Mouse (Mus musculus): Measurements from ENCODE around the gene Slc7a7.
A peak's percentile ranks its signal among the peaks of the same experiment; 100 is the strongest.

The Slc7a7 gene

GRCm38 (mm10) chr14:54417623-54418081 is at the start of gene Slc7a7:
TSS of gene Slc7a7 (minus strand) at chr14:54417780.
- DNase-seq: peak; percentile 62

GRCm38 (mm10) chr14:54464293-54465005 is 46.9 kb upstream of the Slc7a7 start:
- peak; percentile 84 for DNase-seq

- DNase-seq: peak; percentile 94
Observed at GRCm38 (mm10) chr14:54463959-54464292, 46.3 kb upstream of the Slc7a7 start, which contains the start of gene Lrp10. TSS of gene Lrp10 (plus strand) at chr14:54464137.

- DNase-seq: no peak
Observed at GRCm38 (mm10) chr14:54463108-54463958, 45.8 kb upstream of the Slc7a7 start.

GRCm38 (mm10) chr14:54462146-54462545 is 44.6 kb upstream of the Slc7a7 start:
- no peak for DNase-seq

- DNase-seq: no peak
Observed at GRCm38 (mm10) chr14:54457907-54458569, 40.5 kb upstream of the Slc7a7 start.

DNA sequence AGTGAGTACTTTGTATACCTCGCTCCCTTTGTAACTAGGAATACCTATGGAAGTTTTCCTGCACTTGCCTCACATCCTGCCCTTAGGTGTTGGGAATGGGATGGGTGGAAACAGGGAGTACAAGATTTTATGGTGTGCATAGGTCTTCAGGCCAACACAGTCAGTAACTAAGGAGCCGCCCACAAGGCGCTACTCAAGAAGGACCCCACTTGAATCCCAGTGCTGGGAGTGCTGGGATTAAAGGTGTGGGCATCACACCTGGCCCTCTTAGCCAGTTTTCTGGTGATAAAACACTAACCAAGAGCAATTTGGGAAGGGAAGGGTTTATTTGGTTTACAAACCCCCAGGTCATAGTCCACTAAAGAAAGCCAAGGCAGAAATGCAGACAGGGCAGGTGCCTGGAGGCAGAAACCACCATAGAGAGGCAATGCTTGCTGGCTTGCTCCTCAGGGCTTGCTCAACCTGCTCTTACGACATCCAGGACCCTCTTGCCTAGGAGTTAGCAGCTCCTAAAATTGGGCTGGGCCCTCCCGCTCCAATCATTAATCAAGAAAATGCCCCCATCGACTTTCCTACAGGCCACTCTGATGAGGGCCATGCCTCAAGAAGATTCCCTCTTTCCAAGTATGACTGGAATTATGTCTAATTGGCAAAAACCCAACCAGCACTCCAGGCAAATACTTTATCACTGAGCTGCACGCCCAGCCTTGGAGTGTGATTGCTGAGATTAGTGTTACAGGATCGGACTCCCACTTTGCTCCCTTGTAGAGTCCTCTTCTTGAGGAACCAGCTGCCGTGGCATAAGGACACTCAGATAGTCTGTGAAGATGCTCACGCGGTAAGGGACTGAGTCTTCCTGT is 37.3 kb upstream of the Slc7a7 start:
- DNase-seq: no peak

GRCm38 (mm10) chr14:54453566-54453965 is 36.0 kb upstream of the Slc7a7 start:
- DNase-seq: no peak

DNA sequence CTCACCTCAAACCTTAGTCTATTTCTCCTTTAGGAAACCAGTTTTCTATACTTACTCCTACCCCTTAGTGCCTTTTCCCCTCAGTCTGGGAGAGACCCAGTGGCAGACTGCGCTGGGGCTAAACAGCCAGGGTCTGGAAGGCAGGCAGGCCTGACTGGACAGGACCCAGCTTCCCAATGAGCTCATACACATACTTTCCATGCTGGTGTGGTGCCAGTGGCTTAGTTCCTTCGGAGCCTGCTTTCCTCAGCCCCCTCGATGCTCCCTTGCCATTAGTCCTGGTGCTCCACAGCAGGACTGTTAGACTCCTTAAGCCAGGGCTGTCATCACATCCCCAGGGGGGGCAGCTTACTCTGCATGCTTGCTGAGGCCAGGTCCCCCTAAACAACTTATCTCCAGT is 27.9 kb upstream of the Slc7a7 start:
- no peak for DNase-seq

DNA sequence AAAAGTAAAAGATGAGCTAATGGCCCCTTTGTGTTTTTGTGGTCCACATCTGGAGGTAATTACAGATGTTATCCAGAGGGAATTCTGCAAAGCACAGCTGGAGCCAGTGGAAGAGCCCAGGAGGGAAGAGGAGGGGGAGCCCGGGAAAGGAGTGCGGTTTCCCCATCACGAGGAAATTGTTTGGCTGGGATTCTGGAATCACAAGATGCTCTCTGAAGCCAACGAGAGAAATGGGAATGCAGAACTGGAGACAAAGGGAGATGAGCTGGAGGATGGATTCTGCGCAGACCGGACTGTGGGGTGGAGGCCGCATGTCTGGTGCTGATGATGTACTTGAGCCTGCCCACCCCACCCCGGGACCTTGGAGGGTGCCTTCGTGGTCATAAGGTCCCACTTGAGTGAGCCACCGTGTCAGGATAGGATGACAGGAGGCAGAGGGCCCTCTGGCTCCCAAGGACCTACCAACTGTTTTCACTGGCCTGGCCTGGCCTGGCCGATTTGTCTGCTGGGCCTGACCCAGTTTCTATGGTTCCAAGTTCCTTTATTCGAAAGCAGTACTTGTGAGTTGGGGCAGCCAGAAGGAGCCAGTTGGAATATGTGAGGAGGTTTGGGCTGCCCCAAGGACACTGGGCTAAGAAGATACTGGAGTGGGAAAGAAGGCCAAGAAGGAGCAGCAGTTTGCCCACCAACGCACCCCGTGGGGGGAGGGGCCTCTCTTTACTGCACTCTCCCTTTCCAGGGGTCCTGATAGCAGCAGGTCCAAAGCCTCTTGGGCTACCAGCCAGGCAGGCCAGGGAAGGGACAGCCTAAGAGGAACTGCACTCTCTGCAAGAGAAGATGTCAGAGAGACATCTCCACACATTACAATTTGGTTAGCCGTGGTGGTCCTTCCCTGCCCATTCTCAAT is 26.4 kb upstream of the Slc7a7 start:
- peak; percentile 45 for DNase-seq

GRCm38 (mm10) chr14:54443196-54443595 is 25.6 kb upstream of the Slc7a7 start:
- DNase-seq: peak; percentile 70

DNA sequence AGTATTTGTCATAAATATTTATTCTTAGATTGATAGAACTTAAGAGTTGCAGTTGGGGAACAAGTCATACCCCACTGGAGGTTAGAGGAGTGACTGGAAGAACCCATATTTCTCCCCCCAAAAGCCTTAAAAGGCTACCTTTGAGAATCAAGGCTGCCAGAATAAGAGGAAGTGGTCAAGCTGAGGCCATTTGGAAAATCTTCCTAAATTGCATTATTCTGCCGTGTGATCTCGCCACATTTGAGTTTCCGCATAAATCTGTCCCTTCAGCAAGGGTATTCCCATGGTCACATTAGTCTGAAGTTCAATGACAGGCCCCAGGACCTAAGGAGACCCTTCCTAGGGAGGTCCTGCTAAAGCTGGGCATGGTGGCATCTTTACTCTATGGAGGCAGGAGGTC is 25.0 kb upstream of the Slc7a7 start:
- no peak for DNase-seq

DNA sequence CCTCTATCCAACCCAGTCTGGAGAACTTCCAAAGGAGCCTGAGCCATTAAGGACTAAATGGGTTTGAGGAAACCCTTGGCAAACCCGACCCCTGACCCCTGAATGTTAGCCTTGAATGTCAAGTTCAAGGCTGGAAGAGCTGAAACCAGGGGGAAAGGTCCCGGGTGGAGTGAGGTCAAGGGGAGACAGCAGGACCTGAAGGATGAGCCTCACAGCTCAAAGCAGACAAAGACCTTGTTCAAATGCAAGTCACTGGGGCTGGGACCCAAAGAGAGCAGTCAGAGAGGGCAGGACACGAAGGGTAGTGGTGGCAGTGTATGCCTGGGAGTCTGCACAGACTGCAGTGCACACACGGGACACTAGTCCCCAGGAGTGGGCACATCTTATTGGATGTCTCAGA is 23.8 kb upstream of the Slc7a7 start:
- no peak for DNase-seq

- DNase-seq: no peak
Observed at GRCm38 (mm10) chr14:54440538-54440937, 23.0 kb upstream of the Slc7a7 start.

DNA sequence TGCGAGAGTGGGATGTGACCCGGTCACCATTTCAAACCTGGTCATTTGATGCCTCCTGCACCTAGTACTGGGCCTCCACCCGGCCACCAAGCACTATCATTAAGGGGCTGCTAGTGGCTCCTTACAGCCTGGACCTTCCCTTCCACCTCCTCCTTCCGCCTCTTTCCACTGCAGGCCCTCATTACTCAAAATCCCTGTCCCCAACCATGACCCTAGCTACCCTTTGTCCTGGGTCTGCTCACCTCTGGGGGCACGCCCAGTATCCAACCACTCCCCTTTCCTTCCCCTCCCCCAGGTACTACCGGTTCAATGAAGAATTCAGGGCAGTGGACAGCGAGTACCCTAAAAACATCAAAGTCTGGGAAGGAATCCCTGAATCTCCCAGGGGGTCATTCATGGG is 22.0 kb upstream of the Slc7a7 start:
- no peak for DNase-seq

DNA sequence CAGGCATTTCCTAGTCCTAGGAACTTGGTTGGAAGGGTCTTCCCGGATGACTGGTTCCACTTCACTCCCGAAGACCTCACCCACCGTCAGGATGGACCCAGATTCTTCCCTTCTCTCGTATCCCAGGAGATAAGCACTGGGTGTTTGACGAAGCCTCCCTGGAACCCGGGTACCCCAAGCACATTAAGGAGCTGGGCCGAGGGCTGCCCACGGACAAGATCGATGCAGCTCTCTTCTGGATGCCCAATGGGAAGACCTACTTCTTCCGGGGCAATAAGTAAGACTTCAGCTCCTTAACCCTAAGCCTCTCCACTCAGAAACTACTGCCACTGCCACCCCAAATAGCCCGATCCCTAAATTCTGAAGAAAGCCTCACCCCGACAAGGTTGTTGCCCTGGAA is 21.6 kb upstream of the Slc7a7 start:
- DNase-seq: no peak

DNA sequence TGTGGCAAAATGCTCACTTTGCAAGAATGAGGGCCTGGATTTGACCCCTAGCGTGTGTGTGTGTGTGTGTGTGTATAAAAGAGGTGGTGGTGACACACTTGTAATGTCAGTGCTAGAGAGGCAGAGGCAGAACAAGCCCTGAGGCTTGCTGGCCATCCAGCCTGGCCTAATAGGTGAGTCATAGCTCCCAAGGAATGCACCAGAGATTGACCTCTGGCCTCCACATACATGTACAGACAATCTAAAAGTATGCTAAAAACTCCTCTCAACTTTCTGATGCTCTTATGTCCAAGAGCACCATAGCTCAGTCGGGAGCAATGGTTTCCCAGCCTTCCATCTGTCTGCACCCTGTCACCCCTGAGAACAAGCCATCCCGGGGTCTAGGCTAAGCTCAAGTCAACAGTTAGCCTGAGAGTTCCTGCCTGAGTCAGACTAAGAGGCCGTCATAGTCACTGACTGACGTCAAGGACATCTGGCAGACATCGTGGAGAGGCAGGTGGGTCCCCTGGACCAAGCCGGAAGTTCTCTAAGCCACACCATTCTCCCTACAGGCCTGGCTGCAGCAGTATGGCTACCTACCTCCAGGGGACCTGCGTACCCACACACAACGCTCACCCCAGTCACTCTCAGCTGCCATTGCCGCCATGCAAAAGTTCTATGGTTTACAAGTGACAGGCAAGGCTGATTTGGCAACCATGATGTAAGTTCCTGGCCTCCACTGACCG is 17.8 kb upstream of the Slc7a7 start:
- DNase-seq: no peak

- DNase-seq: no peak
Observed at GRCm38 (mm10) chr14:54433941-54434531, 16.5 kb upstream of the Slc7a7 start.

DNA sequence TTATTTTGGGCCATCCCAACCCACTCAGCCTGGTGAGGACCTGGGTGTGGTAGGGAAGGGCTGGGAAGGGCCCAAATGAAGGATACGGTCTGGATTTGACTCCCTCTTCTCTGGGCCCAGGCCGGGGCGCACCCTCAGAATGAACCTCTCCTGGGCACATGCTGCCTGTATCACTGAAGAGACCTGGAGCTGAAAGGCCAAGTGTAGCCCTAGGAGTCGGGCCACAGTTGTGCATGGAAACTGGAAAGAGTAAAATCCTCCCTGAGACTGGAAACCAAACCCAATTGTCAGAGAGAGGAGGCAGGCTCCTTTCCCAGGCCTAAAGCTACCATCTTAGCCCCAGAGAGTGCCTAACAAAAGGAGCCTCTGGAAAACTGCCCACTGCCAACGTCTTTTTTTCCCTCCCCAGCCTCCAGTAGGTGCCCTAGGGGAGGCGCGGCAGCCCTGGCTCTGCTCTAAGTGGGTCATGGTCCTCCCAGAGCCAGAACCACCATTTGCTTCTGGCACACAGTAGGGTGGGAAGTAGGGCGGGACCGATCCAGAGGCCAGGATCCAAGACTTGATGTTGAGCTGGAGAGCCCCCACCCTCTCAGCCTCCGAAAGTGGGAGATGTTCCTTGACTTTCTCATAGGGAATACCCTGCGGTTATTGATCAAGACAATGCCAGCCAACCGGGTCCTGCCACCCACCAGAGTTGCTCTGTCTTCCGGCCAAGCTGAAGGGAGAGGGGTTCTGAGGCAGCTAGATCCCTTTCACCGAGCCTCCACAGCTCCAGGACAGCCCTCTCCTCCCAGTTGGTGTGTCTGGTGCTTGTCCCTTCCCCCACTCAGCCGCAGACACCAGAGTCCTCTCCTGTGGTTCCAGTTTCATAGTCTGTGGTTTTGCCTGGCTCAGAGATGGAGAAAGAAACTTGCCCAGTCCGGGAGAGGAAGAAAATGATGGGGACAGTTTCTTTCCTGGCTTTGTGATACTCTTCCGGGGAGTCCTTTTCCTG is 15.6 kb upstream of the Slc7a7 start:
- DNase-seq: no peak

Measured in embryo, embryonic 11 days (tissue).